Comparison of ENCODE assay signal across 16 mouse cellular contexts in genomic region chr10:87007385-87008214, GRCm38 (mm10). TPM values are rescaled to one million over a fixed set of nuclear protein-coding genes. Genes with fewer than 3 reads are reported as not detected.
A peak's percentile ranks its signal among the peaks of the same experiment; 100 is the strongest.
DNase-seq lines count a peak whose midpoint lies in the region; ATAC-seq and TF ChIP-seq lines count a peak whose summit lies in the region.
"Had no signal": no experiment of that assay in that cellular context is flagged by ENCODE, and none has a peak within 500 bp of the region (broad histone marks: within the 10 kb centered on the region; RNA-seq: fewer than 3 reads in every experiment).

Stab2 (minus strand) TSS chr10:87008025.

- H3K4me2 ChIP-seq in hindbrain, postnatal 0 days (ENCODE audit: low read depth, low read length), result no peak within 1 kb of the TSS
- H3K4me2 ChIP-seq in hindbrain, embryonic 14.5 days (replicated peaks), result no peak within 1 kb of the TSS
- H3K4me2 ChIP-seq in liver, embryonic 11.5 days, result no peak within 1 kb of the TSS
- H3K4me2 ChIP-seq: embryonic facial prominence, embryonic 12.5 days; kidney, embryonic 15.5 days; midbrain, embryonic 11.5 days had no signal

- no peaks in the 10 kb centered on the region for H3K4me1 ChIP-seq in hindbrain, postnatal 0 days (ENCODE audit: insufficient read depth, low read length)
- no peaks in the 10 kb centered on the region for H3K4me1 ChIP-seq in hindbrain, embryonic 14.5 days (replicated peaks; ENCODE audit: control insufficient read depth, insufficient read depth, low read length)
- H3K4me1 ChIP-seq in liver, embryonic 11.5 days (replicated peaks; ENCODE audit: control insufficient read depth, insufficient read depth, low read length), result no peaks in the 10 kb centered on the region
- H3K4me1 ChIP-seq: embryonic facial prominence, embryonic 12.5 days; kidney, embryonic 15.5 days had no signal

- ATAC-seq in hindbrain, postnatal 0 days, result no peak; the same call in 1 of the 2 replicates
- no peak for ATAC-seq in hindbrain, embryonic 14.5 days (ENCODE audit: low FRiP score)
- peak; percentile 45 for ATAC-seq in Patski
- ATAC-seq in liver, embryonic 11.5 days (replicated peaks; ENCODE audit: low FRiP score), result no peak
- ATAC-seq: forebrain, embryonic 14.5 days had no signal

- WGBS in hindbrain, postnatal 0 days, result 65% methylated on average over 8 of the region's 8 CpGs
- WGBS in hindbrain, embryonic 14.5 days, result 73% methylated on average over 8 of the region's 8 CpGs
- 56% methylated on average over 8 of the region's 8 CpGs for WGBS in liver, embryonic 11.5 days

- H3K9ac ChIP-seq in hindbrain, postnatal 0 days (replicated peaks; ENCODE audit: low read length), result no peak within 1 kb of the TSS
- H3K9ac ChIP-seq in hindbrain, embryonic 14.5 days, result no peak within 1 kb of the TSS
- no peak within 1 kb of the TSS for H3K9ac ChIP-seq in liver, embryonic 11.5 days (ENCODE audit: low read depth, low read length)
- H3K9ac ChIP-seq: embryonic facial prominence, embryonic 12.5 days; kidney, embryonic 15.5 days had no signal

- no peaks in the 10 kb centered on the region for H3K9me3 ChIP-seq in hindbrain, postnatal 0 days (ENCODE audit: low read length)
- H3K9me3 ChIP-seq in hindbrain, embryonic 14.5 days (ENCODE audit: control insufficient read depth, low read length), result no peaks in the 10 kb centered on the region
- no peaks in the 10 kb centered on the region for H3K9me3 ChIP-seq in liver, embryonic 11.5 days (ENCODE audit: control insufficient read depth, low read length)
- H3K9me3 ChIP-seq: embryonic facial prominence, embryonic 12.5 days; kidney, embryonic 15.5 days had no signal

- no peaks in the 10 kb centered on the region for H3K27me3 ChIP-seq in hindbrain, postnatal 0 days (ENCODE audit: insufficient read depth, low read length)
- H3K27me3 ChIP-seq in hindbrain, embryonic 14.5 days (ENCODE audit: control insufficient read depth, insufficient read depth, low read length), result no peaks in the 10 kb centered on the region
- H3K27me3 ChIP-seq in Patski, result no peaks in the 10 kb centered on the region
- H3K27me3 ChIP-seq in liver, embryonic 11.5 days (replicated peaks; ENCODE audit: control insufficient read depth, insufficient read depth, low read length), result no peaks in the 10 kb centered on the region
- H3K27me3 ChIP-seq: embryonic facial prominence, embryonic 12.5 days; kidney, embryonic 15.5 days had no signal

- H3K36me3 ChIP-seq in hindbrain, postnatal 0 days (ENCODE audit: insufficient read depth, low read length), result no peaks in the 10 kb centered on the region
- no peaks in the 10 kb centered on the region for H3K36me3 ChIP-seq in hindbrain, embryonic 14.5 days (replicated peaks; ENCODE audit: control insufficient read depth, insufficient read depth)
- no peaks in the 10 kb centered on the region for H3K36me3 ChIP-seq in liver, embryonic 11.5 days (ENCODE audit: control insufficient read depth, insufficient read depth, low read length)
- H3K36me3 ChIP-seq: embryonic facial prominence, embryonic 12.5 days; kidney, embryonic 15.5 days had no signal

- no peak for TF ChIP-seq CTCF in hindbrain, postnatal 0 days (IDR thresholded peaks at IDR 0.05; ENCODE audit: low read depth)
- TF ChIP-seq CTCF in Patski (IDR thresholded peaks at IDR 0.05), result no peak

- DNase-seq in hindbrain, postnatal 0 days (ENCODE audit: low spot score), result peak; percentile 16
- DNase-seq in hindbrain, embryonic 14.5 days (ENCODE audit: low spot score), result no peak
- peak; percentile 52 for DNase-seq in 3134 (ENCODE audit: extremely low read depth, insufficient read length, low spot score)
- DNase-seq in Patski (ENCODE audit: low read depth, low spot score), result no peak
- DNase-seq in liver, embryonic 11.5 days (ENCODE audit: low spot score), result no peak
- DNase-seq in gastrocnemius, postnatal 25 days, result no peak
- DNase-seq in kidney, postnatal 10 days, result no peak
- DNase-seq: gastrocnemius, adult 2 months; heart, postnatal 14 days; lung, postnatal 14 days; right cerebral cortex, postnatal 25 days had no signal

- POLR2A ChIA-PET in Patski (lab: Charles Lee), result no interaction called here

- no peak within 1 kb of the TSS for H3K4me3 ChIP-seq in hindbrain, postnatal 0 days (ENCODE audit: low read length)
- no peak within 1 kb of the TSS for H3K4me3 ChIP-seq in hindbrain, embryonic 14.5 days (replicated peaks; ENCODE audit: low read length)
- H3K4me3 ChIP-seq in liver, embryonic 11.5 days (ENCODE audit: low read depth, low read length), result no peak within 1 kb of the TSS
- H3K4me3 ChIP-seq: embryonic facial prominence, embryonic 12.5 days; gastrocnemius, adult 2 months; kidney, embryonic 15.5 days; layer of hippocampus, adult 2 months had no signal

- CTCF ChIA-PET in Patski (lab: Charles Lee), result interaction anchor here (1.2 to 1.5 kb wide), 2 partner anchors 9 to 42 kb away, joined by 3 read pairs; no protein-coding TSS in a partner anchor

- in situ Hi-C loops in Patski (cut with MboI; ENCODE audit: low pct_unique_long_range_greater_than_20kb), result no loop called here

- no peak within 1 kb of the TSS for H3K27ac ChIP-seq in hindbrain, postnatal 0 days
- H3K27ac ChIP-seq in hindbrain, embryonic 14.5 days, result no peak within 1 kb of the TSS
- H3K27ac ChIP-seq in liver, embryonic 11.5 days (ENCODE audit: low read depth, low read length), result no peak within 1 kb of the TSS
- H3K27ac ChIP-seq: embryonic facial prominence, embryonic 12.5 days; gastrocnemius, adult 2 months; kidney, embryonic 15.5 days; layer of hippocampus, adult 2 months had no signal

RNA-seq across cellular contexts. Expression of gene Stab2, which starts in this region (rescaled TPM):
- 0.42 TPM in 1 of 2 replicates, not detected in the other for total RNA-seq in hindbrain, postnatal 0 days (2014; rRNA removed)
- 0.10 and 0.42 TPM in 2 replicates for polyA plus RNA-seq in hindbrain, postnatal 0 days (2015; fragmentation: Nextera tagmentation; extraction: Ambion mirVana)
- polyA plus RNA-seq in hindbrain, embryonic 14.5 days (2014; fragmentation: Nextera tagmentation; extraction: Ambion mirVana), result 0.17 TPM in 1 of 2 replicates, not detected in the other
- polyA plus RNA-seq in Patski (2021), result 0.19 TPM
- 24.2 and 27.2 TPM in 2 replicates for polyA plus RNA-seq in liver, embryonic 11.5 days (2014; fragmentation: Nextera tagmentation; extraction: Ambion mirVana)
- total RNA-seq in gastrocnemius, postnatal 25 days (2021), result 1 to 10 TPM in 1 of 2 experiments, under 1 TPM in 1; 0.78 to 1.3 TPM

Comparison
In these comparisons a context has a peak if more than half of its experiments do, and no peak if none do; other contexts are left out.
1. RNA of gene Stab2 (polyA plus RNA-seq): 24.2 to 27.2 TPM in liver, embryonic 11.5 days; 0.19 TPM in Patski (single experiment), 0.17 TPM in hindbrain, embryonic 14.5 days and 0.10 to 0.42 TPM in hindbrain, postnatal 0 days; every median in the first group is over 10 times any median in the second.
2. Peak in DNase-seq in hindbrain, postnatal 0 days; RNA of the gene not detected or under 1 TPM.
3. Peak in ATAC-seq in Patski; RNA of the gene not detected or under 1 TPM.